Mouse (Mus musculus): ENCODE measurements around the gene Arrdc5.

DNA sequence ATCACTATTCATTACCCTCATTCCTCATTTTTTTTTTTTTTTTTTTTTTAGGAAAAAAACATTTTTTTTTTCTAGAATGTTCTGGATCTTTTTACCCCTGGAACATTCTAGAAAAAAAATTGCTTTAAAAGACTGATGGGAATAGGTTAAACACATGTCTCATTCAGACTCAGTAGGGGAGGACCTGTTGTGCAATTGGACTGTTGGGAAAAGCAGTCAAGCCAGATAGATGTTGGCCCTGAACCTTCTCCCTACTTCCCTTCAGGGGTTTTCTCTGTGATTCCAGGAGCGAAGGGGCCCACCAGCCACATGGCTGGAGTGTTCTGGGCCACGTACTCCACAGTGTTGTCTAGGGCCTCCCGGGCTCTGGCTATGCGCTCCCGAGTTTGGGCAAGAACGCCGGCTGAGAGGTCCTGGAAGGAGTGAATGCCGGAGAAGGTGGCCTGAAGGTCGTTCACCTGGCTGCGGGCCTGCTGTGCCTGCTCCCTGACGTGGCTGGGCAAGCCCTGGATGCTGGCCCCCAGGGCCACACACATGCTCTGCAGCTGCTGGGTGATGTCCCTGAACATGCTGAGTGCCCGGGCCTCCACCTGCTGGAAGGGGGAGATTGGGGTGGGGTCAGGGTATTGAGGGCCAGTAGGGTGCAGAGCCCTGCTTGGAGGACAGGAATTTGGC, 20.5 kb downstream of the Arrdc5 start:
- no peak for TF ChIP-seq TCF12 (IDR thresholded peaks at IDR 0.05; ENCODE audit: insufficient read depth, poor library complexity, severe bottlenecking)
- no peak for TF ChIP-seq E2F4 (IDR thresholded peaks at IDR 0.05; ENCODE audit: insufficient read depth)
- no peak for TF ChIP-seq POLR2A (IDR thresholded peaks at IDR 0.05; ENCODE audit: insufficient read length, low read depth)
- TF ChIP-seq USF1 (IDR thresholded peaks at IDR 0.05; ENCODE audit: low read depth) = no peak
- no peak for TF ChIP-seq MAX (IDR thresholded peaks at IDR 0.05; ENCODE audit: low read depth)
- TF ChIP-seq SRF (IDR thresholded peaks at IDR 0.05; ENCODE audit: control insufficient read depth, insufficient read length, low read depth) = no peak
- TF ChIP-seq MYOD1 (IDR thresholded peaks at IDR 0.05; ENCODE audit: control insufficient read depth in 1 of 3, insufficient read length in 2 of 3, low read depth in 2 of 3) = no peak
